Mouse (Mus musculus): ENCODE results near the gene Sptssb. TPM values are rescaled to one million over a fixed set of nuclear protein-coding genes. Genes with fewer than 3 reads are reported as not detected.

The Sptssb gene
- polyA plus RNA-seq, 2 experiments: 0.48 to 0.50 TPM

DNA sequence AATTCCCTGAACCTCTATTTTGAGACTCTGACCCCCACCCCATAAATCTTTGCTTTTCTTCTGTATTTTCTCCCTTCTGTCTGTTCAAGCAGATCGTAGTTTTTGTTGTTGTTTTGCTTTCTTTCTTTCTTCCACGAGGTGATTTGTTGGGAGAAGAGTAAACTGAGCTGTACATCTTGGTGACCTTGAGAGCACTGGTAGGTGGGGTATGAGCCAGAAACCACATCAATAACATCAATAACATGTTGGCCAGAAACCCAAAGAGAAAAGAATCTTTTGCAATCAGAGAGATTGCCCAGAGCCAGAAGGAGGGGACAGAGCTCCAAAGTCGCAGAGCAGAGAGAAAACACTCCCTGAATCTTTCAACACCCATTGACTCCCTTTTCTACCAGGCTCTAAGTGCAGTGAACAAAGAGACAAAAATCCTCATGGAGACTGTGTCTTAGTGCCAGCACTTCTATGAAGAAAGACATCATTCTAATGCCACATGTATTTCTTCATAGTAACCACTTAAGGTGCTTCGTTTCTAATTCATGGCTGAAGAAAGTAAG lies 80.4 kb downstream of the Sptssb start:
- DNase-seq (ENCODE audit: low spot score) (no peak), ATAC-seq (ENCODE audit: low FRiP score, low read depth) (no peak)
- H3K4me2 ChIP-seq (replicated peaks; ENCODE audit: low read depth, low read length, severe bottlenecking): no peak overlapping the region
- no peaks in the 10 kb centered on the region for H3K9me3 ChIP-seq (ENCODE audit: control insufficient read depth, low read length)
- H3K4me3 ChIP-seq (replicated peaks; ENCODE audit: low read length): no peak overlapping the region
- no peak overlapping the region for H3K9ac ChIP-seq (ENCODE audit: low read depth, low read length, severe bottlenecking)
- H3K27me3 ChIP-seq (ENCODE audit: control insufficient read depth, insufficient read depth, low read length): no peaks in the 10 kb centered on the region
- TF ChIP-seq POLR2A (IDR thresholded peaks at IDR 0.05; ENCODE audit: borderline replicate concordance, extremely low read depth, insufficient read depth, insufficient read length): no peak
- no peaks in the 10 kb centered on the region for H3K4me1 ChIP-seq (ENCODE audit: control insufficient read depth, insufficient read depth, low read length)
- 72% methylated on average over 4 of the region's 4 CpGs for WGBS
- no peaks in the 10 kb centered on the region for H3K36me3 ChIP-seq (ENCODE audit: control insufficient read depth, insufficient read depth, low read length)
- no peak overlapping the region for H3K27ac ChIP-seq (replicated peaks; ENCODE audit: low read depth, low read length)

DNA sequence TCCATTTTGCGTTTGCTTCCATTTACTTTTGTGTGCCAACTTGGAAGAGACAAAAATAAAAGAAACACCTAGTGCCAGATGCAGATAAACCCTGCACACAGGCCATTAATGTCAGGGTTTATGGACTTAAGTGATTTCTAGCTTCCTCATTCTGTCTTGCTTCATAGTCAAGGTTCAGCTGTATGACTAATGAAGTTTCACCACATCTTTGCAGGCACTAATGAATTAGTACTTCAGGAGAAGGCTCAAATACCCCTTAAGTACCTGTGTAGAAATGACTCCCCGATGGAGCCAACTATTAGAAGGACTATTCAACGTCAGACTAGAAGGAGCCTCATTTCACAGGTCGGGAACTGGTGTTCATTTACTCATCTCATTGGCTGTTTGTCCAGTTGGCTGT lies 86.4 kb downstream of the Sptssb start:
- Histone ChIP-seq H3K9ac (ENCODE audit: low read depth, low read length, severe bottlenecking) (no peak overlapping the region), H3K27me3 (ENCODE audit: control insufficient read depth, insufficient read depth, low read length) (no peaks in the 10 kb centered on the region), H3K4me3 (replicated peaks; ENCODE audit: low read length) (no peak overlapping the region), H3K4me2 (replicated peaks; ENCODE audit: low read depth, low read length, severe bottlenecking) (no peak overlapping the region), H3K36me3 (ENCODE audit: control insufficient read depth, insufficient read depth, low read length) (no peaks in the 10 kb centered on the region), H3K9me3 (ENCODE audit: control insufficient read depth, low read length) (no peaks in the 10 kb centered on the region), H3K27ac (replicated peaks; ENCODE audit: low read depth, low read length) (no peak overlapping the region), H3K4me1 (ENCODE audit: control insufficient read depth, insufficient read depth, low read length) (no peaks in the 10 kb centered on the region)
- TF ChIP-seq POLR2A (IDR thresholded peaks at IDR 0.05; ENCODE audit: borderline replicate concordance, extremely low read depth, insufficient read depth, insufficient read length): no peak
- DNase-seq (ENCODE audit: low spot score): no peak
- no peak for ATAC-seq (ENCODE audit: low FRiP score, low read depth)
- WGBS: 52% methylated on average over 4 of the region's 4 CpGs

Other genes with a start within 250 kb of the Sptssb start
- 46.5 and 57.5 TPM in 2 replicates for gene Nmd3, start 138.0 kb downstream of the Sptssb start, polyA plus RNA-seq (2012; rRNA removed)
- 127 and 133 TPM in 2 replicates for gene Nmd3, start 138.0 kb downstream of the Sptssb start, polyA plus RNA-seq (2014; fragmentation: Nextera tagmentation; extraction: Ambion mirVana)
- not detected in 2 replicates for gene Otol1, start 147.7 kb upstream of the Sptssb start, polyA plus RNA-seq (2012; rRNA removed)
- gene Otol1, start 147.7 kb upstream of the Sptssb start, polyA plus RNA-seq (2014; fragmentation: Nextera tagmentation; extraction: Ambion mirVana): not detected in 2 replicates